Comparison of ENCODE assay signal across 8 mouse cellular contexts in genomic region chr5:135089653-135090052, GRCm38 (mm10). TPM values are rescaled to one million over a fixed set of nuclear protein-coding genes. Genes with fewer than 3 reads are reported as not detected.
DNase-seq lines count a peak whose midpoint lies in the region; ATAC-seq and TF ChIP-seq lines count a peak whose summit lies in the region.

Gene Mlxipl, plus strand, starts transcription at chr5:135089890.

- H3K27me3 ChIP-seq in heart, embryonic 11.5 days (ENCODE audit: control insufficient read depth, insufficient read depth, low read length): peaks cover 64% of the 10 kb centered on the region

- H3K4me1 ChIP-seq in ES-E14 (ENCODE audit: control insufficient read depth in 2 of 2, insufficient read depth in 2 of 2, low read length in 2 of 2, poor library complexity in 1 of 2): peaks cover 0 to 3% of the 10 kb centered on the region in 2 experiments; a peak in 2 of 4 replicates
- no peaks in the 10 kb centered on the region for H3K4me1 ChIP-seq in heart, embryonic 11.5 days (ENCODE audit: control insufficient read depth, insufficient read depth, low read length)

- peak within 1 kb of the TSS; percentile 59 for H3K9ac ChIP-seq in ES-E14 (ENCODE audit: insufficient read depth, low read depth, low read length, poor library complexity, severe bottlenecking)
- no peak within 1 kb of the TSS for H3K9ac ChIP-seq in heart, embryonic 11.5 days (ENCODE audit: low read depth, low read length)

- in situ Hi-C loops in ES-E14 (cut with MboI; ENCODE audit: low sequenced_read_pairs in 2 of 2, unreplicated experiment in 2 of 2): no loop called here

- intact Hi-C loops in left cerebral cortex, postnatal 4 days (cut with DNase I): no loop called here

- H3K36me3 ChIP-seq in ES-E14 (ENCODE audit: control insufficient read depth, insufficient read depth, low read length, poor library complexity, severe bottlenecking): no peaks in the 10 kb centered on the region
- no peaks in the 10 kb centered on the region for H3K36me3 ChIP-seq in heart, embryonic 11.5 days (ENCODE audit: control insufficient read depth, insufficient read depth, low read length)

- ATAC-seq in heart, embryonic 11.5 days (replicated peaks; ENCODE audit: insufficient number of reproducible peaks, low FRiP score, low TSS enrichment): no peak

- H3K9me3 ChIP-seq in ES-E14 (ENCODE audit: control insufficient read depth, insufficient read depth, low read depth, low read length): no peaks in the 10 kb centered on the region
- H3K9me3 ChIP-seq in heart, embryonic 11.5 days (replicated peaks; ENCODE audit: control insufficient read depth, low read length): no peaks in the 10 kb centered on the region

- WGBS in heart, embryonic 11.5 days (ENCODE audit: insufficient replicate concordance): 4% methylated on average over 36 of the region's 39 CpGs

- DNase-seq in ES-E14 (ENCODE audit: low read depth, low spot score): no peak
- peak; percentile 18 for DNase-seq in embryo, embryonic 10.5 days (ENCODE audit: low spot score)
- DNase-seq in kidney, postnatal 10 days: peak; percentile 72
- peak; percentile 23 for DNase-seq in retina, postnatal 1 day
- DNase-seq in urinary bladder, adult 18-20 months (ENCODE audit: low spot score in 2 of 2): no peak
- DNase-seq in frontal cortex, postnatal 36 days (ENCODE audit: low spot score in 2 of 2): no peak
- DNase-seq in left cerebral cortex, postnatal 4 days: no peak

- H3K4me2 ChIP-seq in heart, embryonic 11.5 days: peak within 1 kb of the TSS; percentile 39

- H3K27ac ChIP-seq in ES-E14 (ENCODE audit: insufficient read depth, low read depth, low read length, poor library complexity, severe bottlenecking): no peak within 1 kb of the TSS
- H3K27ac ChIP-seq in heart, embryonic 11.5 days (ENCODE audit: low read depth, low read length): no peak within 1 kb of the TSS

- peak within 1 kb of the TSS; percentile 41 to 55 for H3K4me3 ChIP-seq in ES-E14 (ENCODE audit: insufficient read depth in 1 of 2, low read depth in 1 of 2, low read length in 2 of 2, poor library complexity in 1 of 2, severe bottlenecking in 1 of 2)
- peak within 1 kb of the TSS; percentile 6; the same call in 1 of the 2 replicates for H3K4me3 ChIP-seq in heart, embryonic 11.5 days (ENCODE audit: low read depth, low read length)

TF ChIP-seq in ES-E14, 5 proteins besides CTCF, POLR2A, EP300 and RAD21:
- TF ChIP-seq MAFK (IDR thresholded peaks at IDR 0.05; ENCODE audit: insufficient read depth, low read depth, low read length) (no peak), ZC3H11A (IDR thresholded peaks at IDR 0.05; ENCODE audit: borderline replicate concordance, low read depth, low read length) (no peak), CHD2 (IDR thresholded peaks at IDR 0.05; ENCODE audit: low read depth, low read length) (no peak), ZNF384 (IDR thresholded peaks at IDR 0.05; ENCODE audit: low read depth, low read length) (no peak), HCFC1 (IDR thresholded peaks at IDR 0.05; ENCODE audit: borderline replicate concordance, insufficient read depth, low read length) (no peak)
TF ChIP-seq in ES-E14: peak in this region for 0.

RNA-seq across cellular contexts. Expression of gene Mlxipl, which starts in this region (rescaled TPM):
- total RNA-seq in ES-E14 (2012; rRNA removed): 7.6 and 11.7 TPM in 2 replicates
- 0.54 and 1.2 TPM in 2 replicates for polyA plus RNA-seq in heart, embryonic 11.5 days (2014; fragmentation: Nextera tagmentation; extraction: Ambion mirVana)
- 1 to 10 TPM; 1.6 to 2.4 TPM for total RNA-seq in left cerebral cortex, postnatal 4 days (2021)

Comparison
In these comparisons a context has a peak if more than half of its experiments do, and no peak if none do; other contexts are left out.
1. DNase-seq: peak in embryo, embryonic 10.5 days (single experiment), kidney, postnatal 10 days (single experiment) and retina, postnatal 1 day (single experiment); none in ES-E14 (single experiment), urinary bladder, adult 18-20 months (0 of 2), frontal cortex, postnatal 36 days (0 of 2) and left cerebral cortex, postnatal 4 days (single experiment).